Mouse (Mus musculus) urinary bladder, adult 18-20 months (tissue): ENCODE data around the gene 9130019O22Rik.
"Not testable (repeated sequence)": the region's sequence is repeated elsewhere in the genome, so short reads cannot be mapped to it uniquely, and the experiment has no call there.

Experiments
- DNase-seq, 2 experiments: peaks; one replicate each; pipeline ENCODE4 v3.0.0; 2022; ENCODE audit warnings: low spot score in 2 of 2, mixed read lengths in 2 of 2

9130019O22Rik gene

GRCm38 (mm10) chr7:127375271-127376245 is 11.4 kb downstream of the 9130019O22Rik start, which contains the start of gene Zfp747:
Gene Zfp747 (minus strand): TSS chr7:127376050.
- peak; percentile 93 for DNase-seq

GRCm38 (mm10) chr7:127371870-127372269 is 15.1 kb downstream of the 9130019O22Rik start:
- DNase-seq, result not testable (repeated sequence)

DNA sequence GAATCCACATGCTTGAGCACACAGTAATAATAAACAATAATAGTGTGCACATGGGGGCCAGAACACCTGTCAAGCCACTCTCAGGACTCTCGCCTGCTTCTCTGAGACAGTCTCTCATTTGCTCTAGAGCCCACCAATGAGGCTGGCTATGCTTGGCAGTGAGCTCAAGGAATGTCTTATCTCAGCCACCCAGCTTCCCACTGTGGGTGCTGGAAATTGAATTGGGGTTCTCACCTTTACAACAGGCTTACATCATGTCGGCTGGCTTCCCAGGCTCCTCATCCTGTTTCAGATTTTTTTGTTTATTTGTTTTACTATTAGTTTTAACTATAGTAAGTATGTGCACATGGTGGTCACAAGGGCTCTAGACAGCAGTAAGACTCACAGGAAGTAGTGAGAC is 15.8 kb downstream of the 9130019O22Rik start:
- DNase-seq, result no peak

DNA sequence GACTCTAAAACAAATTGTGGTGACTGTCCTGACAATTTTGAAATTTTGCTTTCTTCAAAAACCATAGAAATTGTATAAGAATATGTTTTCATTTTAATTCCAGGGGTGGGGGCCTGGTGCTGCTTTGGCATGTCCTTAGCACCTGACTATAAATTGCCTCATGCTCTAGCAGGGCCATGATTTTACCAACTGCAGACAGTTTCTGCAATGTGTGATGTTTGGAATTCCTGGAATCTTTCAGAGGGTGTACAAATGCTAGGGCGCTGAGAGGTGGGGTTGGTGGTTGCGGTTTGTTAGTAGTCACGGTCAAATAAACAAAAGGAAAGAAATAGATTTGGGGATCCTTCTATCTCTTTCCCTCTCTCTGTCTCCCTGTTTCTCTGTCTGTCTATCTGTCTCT is 20.7 kb downstream of the 9130019O22Rik start:
- DNase-seq, result no peak

GRCm38 (mm10) chr7:127364166-127364565 is 22.8 kb downstream of the 9130019O22Rik start:
- no peak for DNase-seq

GRCm38 (mm10) chr7:127363475-127363921 is 23.5 kb downstream of the 9130019O22Rik start:
- no peak for DNase-seq

GRCm38 (mm10) chr7:127362418-127362817 is 24.5 kb downstream of the 9130019O22Rik start:
- DNase-seq, result not testable (repeated sequence)

DNA sequence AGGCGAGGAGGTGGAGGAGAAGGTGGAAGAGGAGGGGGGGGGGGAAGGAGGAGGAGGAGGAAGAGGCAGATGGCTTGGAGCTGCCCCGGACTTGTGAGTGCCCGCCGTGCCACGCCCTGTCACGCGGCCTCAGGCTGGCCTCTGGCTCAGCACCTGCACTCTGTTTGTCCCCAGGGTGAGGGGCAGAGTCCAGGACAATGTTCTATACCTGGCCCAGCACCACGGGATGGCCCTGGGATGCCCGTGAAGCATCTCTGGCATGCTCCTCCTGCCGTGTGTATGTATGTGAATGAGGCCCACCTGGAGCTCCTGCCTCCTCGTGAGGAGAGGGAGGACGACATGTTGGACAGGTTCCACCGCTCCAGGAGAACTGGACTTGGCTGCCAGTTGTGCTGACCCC is 25.5 kb downstream of the 9130019O22Rik start:
- no peak for DNase-seq

GRCm38 (mm10) chr7:127360265-127360664 is 26.7 kb downstream of the 9130019O22Rik start:
- no peak for DNase-seq

DNA sequence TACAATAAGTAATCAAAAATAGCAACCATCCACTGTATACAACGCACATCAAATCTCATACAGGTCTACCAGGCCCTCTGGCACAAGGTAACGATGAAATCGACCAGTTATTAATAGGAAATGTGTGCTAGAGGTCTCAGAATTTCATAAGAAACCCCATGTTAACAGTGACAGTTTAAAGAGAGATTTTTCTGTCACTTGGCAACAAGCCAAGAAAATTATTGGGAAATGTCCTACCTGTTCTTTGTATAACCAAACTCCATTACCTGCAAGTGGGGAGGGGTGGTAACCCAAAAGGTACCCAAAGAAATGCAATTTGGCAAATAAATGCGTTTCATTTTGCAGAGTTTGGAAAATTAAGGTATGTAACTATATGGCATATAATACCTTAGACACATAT is 28.5 kb downstream of the 9130019O22Rik start:
- DNase-seq, result no peak

- DNase-seq, result no peak
Measured at GRCm38 (mm10) chr7:127357871-127358270, 29.1 kb downstream of the 9130019O22Rik start.

DNA sequence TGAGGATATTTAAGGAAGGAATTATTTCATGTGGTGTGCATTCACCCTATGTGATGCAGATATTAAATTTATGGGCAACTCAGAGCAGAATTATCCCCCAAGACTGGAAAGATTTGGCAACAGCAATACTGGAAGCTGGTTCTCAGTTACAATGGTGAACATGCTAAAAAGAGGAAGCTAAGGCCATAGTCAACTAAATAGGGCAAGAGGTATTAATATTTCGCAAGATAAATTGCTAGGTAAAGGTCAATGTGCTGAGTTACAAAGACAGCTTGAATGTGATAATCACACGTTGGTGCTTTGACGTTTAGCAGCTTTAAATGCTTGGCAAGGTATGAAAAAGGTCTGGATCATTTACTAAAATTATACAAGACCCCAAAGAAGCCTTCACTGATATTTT is 31.2 kb downstream of the 9130019O22Rik start:
- DNase-seq, result no peak

- no peak for DNase-seq
Measured at GRCm38 (mm10) chr7:127351230-127352004, 35.5 kb downstream of the 9130019O22Rik start.

DNA sequence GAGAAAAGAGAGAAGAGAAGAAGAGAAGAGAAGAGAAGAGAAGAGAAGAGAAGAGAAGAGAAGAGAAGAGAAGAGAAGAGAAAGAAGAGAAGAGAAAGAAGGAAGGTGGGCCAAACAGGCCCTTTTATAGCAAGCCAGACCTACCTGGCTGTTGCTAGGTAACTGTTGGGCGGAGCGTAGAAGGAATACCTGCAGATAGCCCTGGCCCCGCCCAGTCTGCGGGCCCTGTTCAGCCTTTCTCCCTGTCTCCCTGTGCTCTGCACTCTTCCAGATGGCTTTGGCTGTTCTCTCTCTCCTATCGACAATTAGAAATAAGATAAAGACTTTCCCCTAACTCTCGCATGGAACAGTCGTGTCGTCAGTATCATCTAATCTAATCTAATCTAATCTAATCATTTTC is 40.3 kb downstream of the 9130019O22Rik start:
- peak; percentile 41 to 53 for DNase-seq

- peak; percentile 90 to 96 for DNase-seq
Measured at GRCm38 (mm10) chr7:127345512-127346325, 41.2 kb downstream of the 9130019O22Rik start, which contains the start of gene Zfp768. Gene Zfp768 (minus strand): TSS chr7:127345589.

DNA sequence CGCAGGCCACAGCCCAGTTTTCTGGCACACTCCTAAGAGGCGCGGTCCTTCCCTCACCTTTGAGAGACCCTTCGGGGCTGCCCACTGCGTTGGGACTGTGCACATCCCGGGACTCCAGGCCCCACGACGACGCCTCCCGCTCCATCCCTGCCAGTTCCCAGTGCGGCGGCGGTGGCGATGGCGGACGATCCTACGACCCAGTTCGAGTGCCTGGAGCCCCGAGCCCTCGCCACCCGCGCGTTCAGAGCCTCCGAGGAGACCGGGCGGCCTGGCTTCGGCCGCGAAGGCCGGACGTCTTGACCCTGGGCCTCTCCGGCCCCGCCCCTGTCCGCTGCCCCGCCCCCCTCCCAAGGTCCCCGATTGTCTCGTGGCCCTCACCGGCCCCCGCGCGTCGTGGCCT is 41.9 kb downstream of the 9130019O22Rik start:
- DNase-seq, result peak in 1 of 2 experiments; percentile 42

- no peak for DNase-seq
Measured at GRCm38 (mm10) chr7:127344371-127344770, 42.6 kb downstream of the 9130019O22Rik start.

DNA sequence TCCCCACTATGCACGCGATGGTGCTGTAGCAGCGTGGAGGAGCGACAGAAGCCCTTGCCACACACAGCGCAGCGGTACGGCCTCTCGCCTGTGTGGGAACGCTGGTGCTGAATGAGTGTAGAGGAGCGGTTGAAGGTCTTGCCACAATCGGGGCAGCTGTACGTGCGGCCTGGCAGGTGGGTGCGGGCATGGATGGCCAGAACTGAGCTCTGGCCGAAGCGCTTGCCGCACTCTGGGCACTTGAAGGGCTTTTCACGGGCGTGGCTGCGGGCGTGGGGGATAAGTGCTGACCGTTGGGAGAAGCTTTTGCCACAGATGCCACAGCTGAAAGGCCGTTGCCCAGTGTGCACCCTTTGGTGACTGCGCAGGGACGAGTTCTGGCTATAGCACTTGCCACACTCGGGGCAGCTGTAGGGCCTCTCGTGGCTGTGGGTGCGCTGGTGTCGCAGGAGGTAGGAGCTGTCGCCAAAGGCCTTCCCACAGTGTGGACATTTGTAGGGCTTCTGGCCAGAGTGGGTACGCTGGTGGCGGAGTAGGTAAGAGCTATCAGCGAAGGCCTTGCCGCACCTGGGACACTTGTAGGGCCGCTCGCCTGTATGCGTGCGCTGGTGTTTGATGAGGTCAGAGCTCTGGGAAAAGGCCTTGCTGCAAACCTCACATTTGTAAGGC is 43.5 kb downstream of the 9130019O22Rik start:
- no peak for DNase-seq

GRCm38 (mm10) chr7:127342888-127343287 is 44.1 kb downstream of the 9130019O22Rik start:
- no peak for DNase-seq

DNA sequence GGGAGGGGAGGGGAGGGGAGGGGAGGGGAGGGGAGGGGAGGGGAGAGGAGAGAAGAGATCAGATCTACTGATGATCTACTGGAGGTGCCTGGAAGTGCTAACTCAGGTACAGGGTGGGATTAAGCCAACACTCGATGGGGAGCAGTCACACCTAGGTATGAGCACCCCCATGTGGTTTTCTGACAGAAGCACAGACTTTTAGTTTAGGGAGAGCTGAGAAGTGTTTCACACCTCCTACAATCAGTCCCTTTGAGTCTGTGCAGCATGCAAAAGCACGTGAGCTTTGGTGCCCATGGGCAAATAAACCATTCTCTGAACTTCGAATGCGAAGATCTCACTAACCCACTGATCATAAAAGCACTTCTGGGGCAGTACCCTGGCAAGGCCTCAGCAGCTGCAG is 44.6 kb downstream of the 9130019O22Rik start:
- no peak for DNase-seq

- not testable (repeated sequence) for DNase-seq
Measured at GRCm38 (mm10) chr7:127341861-127342260, 45.1 kb downstream of the 9130019O22Rik start.
